Mouse (Mus musculus) heart, adult 18-20 months (tissue): ENCODE measurements around the gene Pde4d. TPM values are rescaled to one million over a fixed set of nuclear protein-coding genes. Genes with fewer than 3 reads are reported as not detected.

Experiments used
- DNase-seq, 2 experiments: peaks; one replicate each; pipeline ENCODE4 v3.0.0; 2021 to 2022; ENCODE audit warnings: mixed read lengths in 1 of 2
- total RNA-seq, 2 experiments: library from RNA; stranded (reverse); gene quantifications; 2 replicates each; pipeline ENCODE4 v1.2.3; 2021

Pde4d gene
- total RNA-seq, 2 experiments from 2014 or later, result 35.4 to 40.4 TPM

DNA sequence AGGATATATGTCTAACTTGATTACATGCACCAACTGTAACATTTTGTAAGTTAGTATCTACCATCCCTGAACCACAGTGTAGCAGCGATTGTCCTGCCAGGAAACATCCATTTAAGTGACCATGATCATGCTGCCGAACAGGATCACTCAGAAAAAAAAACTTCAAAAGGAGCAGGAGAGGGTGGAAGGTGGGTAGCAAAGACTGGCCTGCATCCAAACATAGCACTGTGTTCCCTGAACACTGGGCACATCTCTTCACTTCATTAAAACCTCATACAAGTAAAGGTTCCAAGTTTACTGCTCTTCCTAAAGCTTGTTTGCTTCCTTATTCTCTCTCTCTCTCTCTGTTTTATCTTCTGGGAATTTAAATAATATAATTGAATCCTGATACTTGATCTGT lies 1256.4 kb downstream of the Pde4d start:
- no peak for DNase-seq

DNA sequence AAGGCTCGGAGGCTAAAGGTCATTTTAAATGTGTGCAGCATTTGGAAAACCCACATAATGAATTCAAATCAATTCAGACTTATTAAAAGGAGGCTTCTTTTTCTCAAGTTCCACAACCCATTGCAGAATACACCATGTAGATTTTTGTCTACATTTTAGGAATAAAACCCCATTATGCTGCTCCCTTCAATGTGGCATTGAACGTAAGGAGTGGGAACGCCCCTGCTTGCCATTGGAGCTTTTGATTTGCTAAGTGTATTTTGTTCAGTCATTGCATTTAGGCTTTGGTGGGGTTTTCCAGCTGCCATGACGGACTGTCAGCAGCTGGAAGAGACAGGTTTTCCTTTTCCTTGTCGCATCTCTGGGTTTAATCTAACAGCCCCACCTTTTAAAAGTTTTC lies 1256.8 kb downstream of the Pde4d start:
- no peak for DNase-seq

DNA sequence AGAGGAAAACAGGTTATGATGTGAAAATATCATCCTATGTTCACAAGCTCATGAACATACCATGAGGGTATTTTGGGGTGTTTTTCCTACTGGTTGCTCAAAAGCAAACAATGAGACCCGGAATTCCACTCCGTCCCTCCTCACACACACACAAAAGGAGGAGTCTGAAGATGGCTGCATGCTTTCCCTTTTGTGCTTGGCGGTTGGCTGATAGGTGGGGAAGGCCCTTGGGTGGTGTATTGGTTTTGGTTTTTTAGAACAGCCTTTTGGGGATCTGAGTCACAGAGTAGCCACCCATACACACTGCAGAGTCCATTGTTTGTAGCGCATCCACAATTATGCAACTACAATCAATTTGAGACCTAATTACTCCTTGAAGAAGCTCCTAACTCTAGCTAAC lies 1257.4 kb downstream of the Pde4d start:
- DNase-seq, result no peak

DNA sequence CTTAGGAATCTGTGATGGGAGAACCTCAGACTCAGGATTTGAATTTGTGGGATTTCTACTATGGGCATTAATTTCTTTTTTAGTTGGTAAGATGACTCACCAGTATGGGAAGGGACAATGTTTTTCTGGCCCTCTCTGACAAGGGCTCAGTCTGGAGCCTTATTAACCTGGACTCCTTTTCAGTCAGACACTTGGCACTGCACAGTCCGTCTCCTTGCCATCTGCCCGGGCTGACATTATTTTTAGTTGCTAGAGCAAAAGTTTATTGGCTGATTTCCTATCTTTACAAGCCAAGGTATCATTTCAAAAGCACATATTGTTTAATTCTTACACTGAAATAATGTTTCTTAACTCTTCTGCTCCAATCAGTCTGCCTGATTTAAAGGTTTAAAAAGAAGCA lies 1258.6 kb downstream of the Pde4d start:
- peak in 1 of 2 experiments; percentile 11 for DNase-seq

DNA sequence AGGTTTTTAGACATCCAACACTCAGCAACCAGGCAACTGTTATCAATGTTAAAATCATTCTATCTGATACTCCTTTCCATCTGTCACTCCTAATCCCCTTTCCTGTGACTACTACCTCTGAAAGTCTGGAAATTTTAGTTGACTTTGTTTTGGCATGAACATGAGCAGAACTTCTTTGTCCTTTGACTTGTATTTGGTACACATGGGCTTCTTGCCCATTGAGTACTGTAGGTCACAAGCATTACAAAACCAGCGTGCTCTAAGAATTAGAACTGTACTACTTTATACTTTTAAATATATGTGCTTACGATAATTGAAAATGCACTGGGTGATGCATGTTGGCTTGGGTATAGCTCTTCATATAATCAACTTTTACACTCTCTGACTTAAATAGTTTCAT lies 1264.8 kb downstream of the Pde4d start:
- DNase-seq, result no peak

DNA sequence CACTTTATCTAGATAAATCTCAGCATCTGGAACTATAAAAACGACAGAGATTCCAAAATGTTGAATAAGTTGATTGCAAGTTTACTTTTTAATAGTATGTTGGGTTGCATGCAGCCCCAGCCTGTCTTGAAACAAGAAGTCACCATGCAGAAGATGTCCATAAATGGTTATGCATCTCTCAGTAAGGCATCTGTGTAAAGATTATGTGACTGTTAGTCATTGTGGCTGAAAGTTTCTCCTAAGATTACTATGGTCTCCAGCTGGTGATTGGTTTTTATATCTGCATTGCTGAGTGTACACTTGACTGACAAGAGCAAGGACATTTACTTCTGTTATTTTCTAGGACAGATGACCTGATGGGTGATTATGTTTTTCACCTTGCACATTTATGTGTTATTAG lies 1265.6 kb downstream of the Pde4d start:
- no peak for DNase-seq

DNA sequence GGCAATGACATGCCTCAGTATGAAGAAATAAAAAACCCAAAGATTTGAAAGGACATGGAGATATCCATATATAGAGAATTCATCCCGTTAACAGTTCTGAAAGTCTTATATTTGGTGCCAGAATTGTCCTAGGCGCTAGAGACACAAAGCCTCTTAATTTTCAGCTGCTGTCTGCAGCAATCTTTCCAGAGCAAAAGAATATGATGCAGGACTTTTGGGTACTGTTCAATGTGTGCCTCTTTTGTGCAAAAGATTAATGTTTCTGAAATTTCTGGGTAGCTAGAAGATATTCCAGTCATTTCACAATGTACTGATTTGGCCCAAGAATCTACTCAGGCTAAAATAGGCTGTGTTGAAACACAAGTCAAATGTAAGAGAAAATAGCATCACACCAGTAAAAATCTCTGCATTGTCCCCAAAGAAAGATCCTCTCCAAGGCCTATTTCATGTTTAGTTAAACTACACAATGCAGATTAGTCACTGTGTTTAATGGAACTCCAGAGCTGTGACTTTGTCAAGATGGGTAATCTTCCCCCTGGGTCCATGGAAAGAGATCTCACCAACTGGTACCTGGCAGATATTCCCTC lies 1270.5 kb downstream of the Pde4d start:
- DNase-seq, result no peak

DNA sequence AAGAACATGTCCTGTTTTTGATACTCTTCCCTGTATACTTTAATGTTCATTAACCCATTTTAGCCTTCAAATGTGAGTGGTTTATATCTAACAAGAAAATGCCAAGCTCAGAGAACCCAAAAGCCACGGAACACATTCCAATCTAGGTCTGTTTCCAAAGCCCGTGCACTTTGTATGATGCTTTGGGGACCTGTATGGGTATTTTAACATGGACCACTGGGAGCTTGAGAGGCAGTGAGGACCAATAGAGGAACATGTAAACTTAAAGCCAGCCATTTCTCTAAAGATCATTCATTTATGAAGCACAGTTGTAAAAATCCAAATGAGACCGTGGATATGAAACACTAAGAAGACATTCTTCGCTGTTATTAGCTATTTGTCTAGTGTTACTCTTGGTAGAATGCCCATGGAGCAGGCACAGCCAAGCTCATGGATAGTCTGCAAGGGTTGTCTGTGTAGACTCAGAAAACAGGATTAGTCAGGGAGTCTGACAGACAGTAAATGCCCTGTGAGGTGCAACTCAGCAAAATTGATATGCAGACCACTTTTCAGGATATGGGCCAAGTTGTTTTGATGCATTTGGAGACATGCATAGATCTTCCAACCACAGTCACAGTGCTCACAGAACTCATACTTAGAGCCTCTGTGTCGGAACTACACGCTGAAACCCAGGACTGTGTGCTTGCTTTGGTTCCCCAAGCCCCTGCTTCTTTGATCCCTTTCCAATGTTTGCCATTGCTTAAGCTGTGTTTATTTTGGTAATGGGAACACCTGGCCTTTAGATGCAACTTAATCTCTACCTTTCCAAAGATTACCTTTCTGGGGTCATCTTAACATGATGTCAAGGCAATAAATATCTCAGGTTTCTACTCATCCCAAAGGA lies 1272.7 kb downstream of the Pde4d start:
- DNase-seq, result no peak

DNA sequence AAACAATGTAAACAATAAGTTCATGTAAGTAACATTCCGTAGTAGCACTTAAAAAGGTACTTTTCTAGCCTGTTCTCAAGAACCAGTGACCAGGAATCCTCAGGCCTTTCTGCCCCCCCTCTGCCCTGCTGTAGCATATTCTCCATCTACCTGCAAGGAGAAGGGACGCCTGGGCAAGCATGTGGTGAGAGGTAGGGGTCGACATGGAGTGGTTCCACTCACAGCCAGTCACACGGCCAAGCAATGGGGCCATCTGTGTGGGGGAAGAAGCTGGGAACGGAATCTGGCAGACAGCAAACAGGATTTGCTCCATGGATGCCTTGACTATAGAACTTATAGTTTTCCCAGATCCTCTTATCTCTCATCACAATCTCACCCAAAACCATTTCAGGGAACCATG lies 1277.6 kb downstream of the Pde4d start:
- DNase-seq, result no peak

DNA sequence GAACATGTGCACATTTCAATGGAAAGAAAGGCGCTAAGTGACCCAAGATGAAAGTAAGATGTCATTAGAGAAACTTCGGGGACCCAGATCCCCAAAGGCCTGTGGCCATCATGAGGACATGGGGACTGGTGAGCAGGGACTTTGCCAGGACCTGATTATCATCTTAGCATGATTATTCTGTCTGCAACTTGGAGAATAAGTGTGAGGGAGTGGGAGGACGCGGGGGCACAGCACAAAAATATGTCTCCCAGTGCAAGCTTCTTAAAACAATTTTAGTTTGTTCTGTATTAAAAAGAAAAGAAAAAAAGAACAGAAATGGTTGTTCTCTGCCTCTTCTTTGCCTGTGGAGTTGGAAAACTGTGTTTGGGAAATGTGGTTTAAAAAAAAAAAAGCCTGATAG lies 1279.9 kb downstream of the Pde4d start:
- DNase-seq, result no peak

DNA sequence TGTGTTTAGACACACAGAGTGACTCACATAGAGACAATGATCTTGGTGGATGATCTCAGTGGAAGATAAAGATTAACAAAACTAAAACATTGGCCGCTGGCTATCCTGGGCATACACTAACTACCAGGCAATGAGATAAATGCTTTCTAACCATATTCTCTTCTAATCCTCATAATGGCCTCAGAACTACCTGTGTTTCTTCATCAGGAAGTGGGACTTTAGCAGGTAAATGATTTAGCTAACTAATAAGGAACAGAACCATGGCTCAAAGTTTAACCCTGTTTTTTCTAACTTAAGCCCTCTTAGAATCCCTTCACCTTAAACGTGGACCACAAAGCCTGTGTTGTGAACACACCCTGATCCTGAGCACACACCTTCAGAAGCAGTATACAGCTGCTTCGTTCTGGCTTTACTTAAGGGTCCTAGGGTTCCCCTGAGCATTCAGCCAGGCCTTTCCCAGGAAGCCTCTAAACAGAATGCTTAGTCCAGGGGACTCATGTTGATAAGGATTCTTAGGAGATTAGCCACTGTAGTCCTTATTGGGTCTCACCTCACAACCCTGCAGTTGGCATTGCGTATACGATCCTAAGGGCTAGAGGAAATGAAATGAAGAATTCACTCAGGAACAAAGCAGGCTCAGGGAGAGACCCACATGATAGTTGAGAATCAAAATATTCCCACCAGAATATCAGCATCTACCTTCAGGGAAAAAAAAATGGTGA lies 1283.1 kb downstream of the Pde4d start:
- no peak for DNase-seq

DNA sequence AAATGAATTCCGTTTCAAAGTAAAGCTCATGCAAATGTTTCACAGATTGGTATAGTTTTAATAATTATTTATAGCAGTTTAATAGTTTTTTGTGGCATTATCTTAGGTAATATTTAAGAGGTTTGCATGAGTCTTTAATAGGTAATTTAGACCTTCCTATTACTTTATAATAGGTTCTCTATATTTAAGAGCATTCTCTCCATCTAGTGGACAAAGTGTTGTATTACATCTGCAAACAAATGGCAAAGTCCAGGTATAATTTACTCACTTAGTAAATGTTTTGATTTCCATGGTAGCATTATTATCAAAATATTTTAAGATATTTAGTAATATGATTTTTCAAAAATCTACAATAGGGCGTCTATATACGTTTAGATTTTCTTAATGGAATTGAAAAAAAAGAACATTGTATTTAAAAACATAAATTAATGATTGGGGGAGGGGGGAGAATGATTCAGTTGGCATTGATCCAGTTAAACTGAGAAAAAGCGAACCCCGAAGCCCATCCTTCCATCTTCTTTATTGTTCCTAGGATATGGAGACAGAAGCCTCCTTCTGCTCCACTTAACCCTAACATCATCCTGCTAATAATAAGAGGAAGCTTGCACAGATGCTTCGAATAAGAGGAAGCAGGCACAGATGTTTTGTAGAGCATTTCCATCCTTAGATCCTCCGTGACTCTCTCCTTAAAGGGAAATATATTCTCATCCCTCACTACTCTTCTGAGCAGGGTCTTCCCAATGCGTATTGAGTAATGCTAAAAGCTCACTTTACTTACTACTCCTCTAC lies 1286.7 kb downstream of the Pde4d start:
- DNase-seq, result peak in 1 of 2 experiments; percentile 39

DNA sequence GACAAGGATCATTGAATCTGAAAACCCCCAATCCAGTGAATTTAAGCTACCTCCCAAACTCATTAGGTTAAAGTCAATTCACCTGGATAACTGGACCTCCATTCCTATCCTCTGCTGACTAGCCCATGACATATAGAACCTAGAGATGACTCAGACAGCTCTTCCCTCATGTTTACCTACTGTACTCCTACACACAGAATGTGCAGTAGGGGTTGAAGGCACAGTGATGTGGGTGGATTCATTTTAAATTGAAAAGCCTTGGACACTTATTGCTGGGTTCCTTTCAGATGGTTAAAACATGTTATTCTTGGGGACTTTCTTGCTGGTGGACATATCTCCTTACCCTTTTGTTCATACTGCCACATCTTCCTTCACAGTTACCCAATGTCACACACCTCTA lies 1296.7 kb downstream of the Pde4d start:
- DNase-seq, result no peak

DNA sequence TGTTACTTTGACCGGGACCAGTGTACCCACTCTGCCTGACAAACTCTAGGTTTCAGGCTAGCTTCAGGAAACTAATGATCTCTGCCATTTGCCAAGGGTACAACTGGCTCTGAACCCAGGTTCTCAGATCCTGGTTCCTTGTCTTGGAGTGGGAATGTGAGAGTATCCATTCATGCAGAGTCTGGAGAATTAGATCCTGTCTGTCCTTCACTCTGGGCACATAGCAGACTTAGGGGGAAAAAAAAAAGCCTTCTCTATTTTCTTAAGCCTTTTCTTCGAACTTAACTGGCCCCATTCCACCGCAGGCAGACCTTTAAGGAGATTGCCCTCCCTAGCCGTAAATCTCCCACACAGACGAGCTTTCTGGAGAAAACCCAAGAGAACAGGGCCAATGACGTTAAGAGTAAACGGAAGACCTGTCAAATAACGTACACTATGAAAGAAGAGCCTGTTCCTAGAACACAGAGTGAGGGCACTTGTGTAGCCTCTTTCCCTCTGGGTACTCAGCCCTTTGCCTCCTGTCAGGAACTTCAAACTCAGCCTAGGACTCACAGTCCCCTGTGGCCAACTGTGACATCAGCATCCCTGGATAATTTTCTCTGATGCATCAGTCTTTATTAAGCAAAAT lies 1302.6 kb downstream of the Pde4d start:
- no peak for DNase-seq

DNA sequence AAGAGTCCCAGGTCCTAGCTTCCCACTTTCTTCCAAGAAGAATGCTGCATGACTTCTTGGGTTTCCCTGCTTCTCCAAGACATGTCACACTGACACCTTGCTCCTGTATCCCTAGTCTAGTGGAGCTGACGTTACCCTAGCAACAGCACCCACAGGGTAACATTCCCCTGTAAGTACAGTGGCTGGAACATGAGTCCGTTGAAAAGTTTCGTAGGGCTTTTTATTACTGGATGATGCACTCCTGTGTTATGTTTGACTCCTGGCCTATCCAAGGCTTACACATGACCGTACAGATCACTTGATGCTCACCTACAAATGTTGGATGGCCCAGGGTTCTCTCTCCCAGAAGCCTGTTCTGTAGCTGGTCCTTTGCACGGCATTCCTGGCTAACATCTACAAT lies 1307.1 kb downstream of the Pde4d start:
- DNase-seq, result no peak

DNA sequence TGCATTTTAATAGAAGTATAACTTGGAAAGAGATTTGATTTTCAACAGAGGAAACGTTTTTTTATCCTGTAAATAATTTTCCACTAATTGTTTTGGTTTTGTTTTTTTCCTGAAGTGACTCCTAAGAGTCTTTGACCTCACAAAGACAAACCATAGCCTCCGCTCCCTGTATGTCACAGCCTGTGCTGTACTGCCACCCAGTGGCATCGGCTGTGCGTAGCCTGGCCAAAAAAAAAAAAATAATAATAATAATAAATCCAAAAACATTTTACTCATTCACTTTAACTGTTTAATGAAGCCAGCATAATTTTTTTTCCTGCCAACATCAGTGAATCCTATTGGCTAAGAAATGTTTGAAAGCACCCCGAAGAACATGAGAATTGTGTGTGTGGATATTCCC lies 1309.5 kb downstream of the Pde4d start:
- peak in 1 of 2 experiments; percentile 28 for DNase-seq

DNA sequence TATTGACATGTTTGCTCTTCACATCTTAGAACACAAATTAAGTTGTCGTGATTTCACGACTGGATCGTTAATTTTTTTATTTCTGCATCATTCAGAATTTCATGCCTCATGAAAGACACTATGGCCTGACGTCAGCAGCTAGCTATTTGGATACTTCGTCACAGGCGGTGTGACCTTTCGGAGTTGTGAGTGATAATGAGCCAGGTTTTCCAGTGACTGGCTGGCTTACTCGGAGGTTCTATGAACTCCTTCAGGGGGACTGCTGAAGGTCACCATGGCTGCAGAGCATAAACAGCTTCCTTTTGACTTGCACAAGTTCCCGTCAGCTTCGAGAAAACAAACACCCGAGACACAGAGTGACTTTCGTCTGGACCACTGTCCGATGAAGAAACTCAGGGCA lies 1311.3 kb downstream of the Pde4d start:
- DNase-seq, result peak; percentile 15 to 32

DNA sequence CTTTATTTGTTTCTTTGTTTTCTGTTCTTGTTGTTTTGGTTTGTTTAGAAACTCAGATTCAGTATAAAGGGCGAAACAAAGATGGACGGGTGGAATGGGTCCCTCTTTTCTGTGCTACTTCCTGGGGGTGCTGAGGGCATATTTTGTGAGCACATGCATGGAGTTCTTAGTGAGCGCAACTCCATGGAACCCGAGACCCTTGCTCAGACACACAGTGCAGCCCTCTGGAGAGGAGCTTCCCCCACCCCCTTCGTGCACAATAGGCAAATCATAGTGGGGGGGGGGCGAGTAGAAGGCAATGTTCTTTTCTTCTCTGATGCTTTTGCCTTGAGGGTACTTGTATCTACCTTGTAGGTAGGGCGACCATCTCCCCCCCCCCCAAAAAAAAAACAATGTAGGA lies 1325.0 kb downstream of the Pde4d start:
- DNase-seq, result no peak

DNA sequence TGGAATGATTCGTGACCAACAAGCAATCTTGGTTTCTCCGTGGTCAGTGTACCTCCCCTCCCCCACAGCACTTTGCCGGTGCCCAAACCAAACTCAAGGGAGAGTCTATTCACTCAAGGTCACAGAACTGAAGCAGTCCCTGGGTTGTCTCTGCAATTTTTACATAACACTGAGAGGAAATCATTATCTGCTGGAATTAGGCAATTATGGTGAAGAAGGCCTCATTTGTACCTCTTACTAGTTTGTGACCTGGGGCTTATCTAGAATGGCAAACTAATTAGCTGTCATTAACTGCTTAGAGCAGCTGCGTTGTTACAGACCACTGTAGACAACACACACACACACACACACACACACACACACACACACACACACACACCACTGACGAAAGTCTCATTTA lies 1325.4 kb downstream of the Pde4d start:
- no peak for DNase-seq

DNA sequence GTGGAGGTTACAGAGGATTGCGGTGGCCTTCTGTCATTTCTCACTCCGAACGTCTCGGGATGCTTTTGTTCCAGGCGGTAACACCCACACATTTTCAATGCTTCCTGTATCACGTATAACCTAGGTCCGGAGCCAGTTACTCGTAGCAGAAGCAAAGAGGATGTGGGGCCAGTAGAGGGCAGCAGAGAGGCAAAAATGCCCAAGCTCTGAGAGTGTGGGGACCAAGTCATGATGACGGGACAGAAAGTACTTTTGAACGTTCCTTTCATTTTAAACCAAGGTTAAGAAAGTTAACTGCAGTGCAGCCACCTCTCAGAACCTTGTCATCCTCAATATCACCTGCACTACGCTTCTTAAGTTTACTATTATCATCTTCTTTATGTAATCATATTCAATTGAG lies 1326.4 kb downstream of the Pde4d start:
- DNase-seq, result peak; percentile 92 to 96

DNA sequence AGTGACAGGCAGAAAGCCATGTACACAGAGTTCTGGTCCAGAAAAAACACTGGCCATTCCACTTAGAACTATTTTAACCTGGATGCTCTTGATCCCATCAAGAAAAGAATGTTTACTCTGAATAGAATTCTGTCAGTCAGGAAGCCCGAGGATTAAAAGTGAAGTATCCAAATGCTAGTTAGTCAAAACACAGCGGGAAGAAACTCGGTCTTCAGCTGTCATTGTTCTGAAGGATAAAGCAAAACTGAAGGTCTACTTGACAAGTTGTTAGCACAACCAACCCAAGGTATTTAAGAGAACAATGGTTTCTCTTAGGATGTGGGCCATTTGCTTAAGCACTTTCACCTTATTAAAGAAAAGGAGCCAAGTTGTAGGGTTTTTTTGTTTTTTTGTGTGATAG lies 1327.2 kb downstream of the Pde4d start:
- DNase-seq, result no peak

DNA sequence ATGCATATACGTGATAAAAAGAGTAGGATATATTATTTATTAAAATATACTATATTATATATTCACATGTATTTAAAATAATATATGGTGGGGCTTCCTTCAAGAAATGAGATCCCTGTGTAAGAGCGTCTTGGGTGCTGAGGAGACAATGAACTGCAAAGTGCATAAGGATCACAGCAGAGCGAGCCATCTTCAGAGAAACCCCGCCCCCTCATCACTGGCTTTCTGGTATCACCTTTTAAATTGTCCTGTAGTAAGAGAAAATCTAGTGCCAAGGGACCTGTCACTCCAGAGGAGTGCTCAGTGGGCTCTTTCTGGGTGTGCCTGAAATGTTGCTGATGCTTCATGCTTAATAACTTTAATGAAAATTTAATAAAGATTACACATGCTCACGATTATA lies 1327.7 kb downstream of the Pde4d start:
- no peak for DNase-seq
